Mouse (Mus musculus): ENCODE data around the gene Gm9913. TPM values are rescaled to one million over a fixed set of nuclear protein-coding genes. Genes with fewer than 3 reads are reported as not detected.

Gene Gm9913
- not detected in 2 replicates for polyA plus RNA-seq (2011; ENCODE audit: insufficient read depth, insufficient read length, low replicate concordance, missing spikeins)

- Histone ChIP-seq H3K4me1 (ENCODE audit: control insufficient read depth, insufficient read depth, low read length) (no peaks in the 10 kb centered on the region; the same call in 1 of the 2 replicates), H3K4me3 (replicated peaks; ENCODE audit: control insufficient read depth, low read depth, low read length) (no peak within 1 kb of the TSS), H3K27ac (ENCODE audit: control insufficient read depth, insufficient read depth, low read depth, low read length, poor library complexity) (no peak within 1 kb of the TSS; the same call in 1 of the 2 replicates)
- WGBS = 9% methylated on average over 45 of the region's 45 CpGs
- TF ChIP-seq CTCF (IDR thresholded peaks at IDR 0.05; ENCODE audit: control insufficient read depth, insufficient read depth, low read length) (no peak), POLR2A (IDR thresholded peaks at IDR 0.05; ENCODE audit: borderline replicate concordance, control insufficient read depth, low read depth, low read length) (no peak)
Measured at GRCm38 (mm10) chr2:125505006-125505745, at the start of gene Gm9913. Gene Gm9913, plus strand, starts transcription at chr2:125505089.

GRCm38 (mm10) chr2:125456059-125456789 lies 48.7 kb upstream of the Gm9913 start:
- WGBS = 4% methylated on average over 15 of the region's 15 CpGs
- Histone ChIP-seq H3K27ac (ENCODE audit: control insufficient read depth, insufficient read depth, low read depth, low read length, poor library complexity) (no peak overlapping the region), H3K4me1 (ENCODE audit: control insufficient read depth, insufficient read depth, low read length) (no peaks in the 10 kb centered on the region; the same call in 1 of the 2 replicates), H3K4me3 (replicated peaks; ENCODE audit: control insufficient read depth, low read depth, low read length) (no peak overlapping the region)
- TF ChIP-seq CTCF (IDR thresholded peaks at IDR 0.05; ENCODE audit: control insufficient read depth, insufficient read depth, low read length) (no peak), POLR2A (IDR thresholded peaks at IDR 0.05; ENCODE audit: borderline replicate concordance, control insufficient read depth, low read depth, low read length) (no peak)

GRCm38 (mm10) chr2:125459087-125459486 lies 45.8 kb upstream of the Gm9913 start:
- WGBS = 62% methylated on average over 3 of the region's 3 CpGs
- H3K4me1 ChIP-seq (ENCODE audit: control insufficient read depth, insufficient read depth, low read length) = no peaks in the 10 kb centered on the region; the same call in 1 of the 2 replicates
- no peak overlapping the region for H3K4me3 ChIP-seq (replicated peaks; ENCODE audit: control insufficient read depth, low read depth, low read length)
- TF ChIP-seq POLR2A (IDR thresholded peaks at IDR 0.05; ENCODE audit: borderline replicate concordance, control insufficient read depth, low read depth, low read length) = no peak
- TF ChIP-seq CTCF (IDR thresholded peaks at IDR 0.05; ENCODE audit: control insufficient read depth, insufficient read depth, low read length) = no peak
- H3K27ac ChIP-seq (ENCODE audit: control insufficient read depth, insufficient read depth, low read depth, low read length, poor library complexity) = no peak overlapping the region

- H3K4me1 ChIP-seq (ENCODE audit: control insufficient read depth, insufficient read depth, low read length) = no peaks in the 10 kb centered on the region
- 31% methylated on average over 6 of the region's 6 CpGs for WGBS
- H3K4me3 ChIP-seq (replicated peaks; ENCODE audit: control insufficient read depth, low read depth, low read length) = no peak overlapping the region
- TF ChIP-seq POLR2A (IDR thresholded peaks at IDR 0.05; ENCODE audit: borderline replicate concordance, control insufficient read depth, low read depth, low read length) (no peak), CTCF (IDR thresholded peaks at IDR 0.05; ENCODE audit: control insufficient read depth, insufficient read depth, low read length) (no peak)
- no peak overlapping the region for H3K27ac ChIP-seq (ENCODE audit: control insufficient read depth, insufficient read depth, low read depth, low read length, poor library complexity)
Measured at GRCm38 (mm10) chr2:125464036-125464435, 40.9 kb upstream of the Gm9913 start.

- Histone ChIP-seq H3K4me3 (replicated peaks; ENCODE audit: control insufficient read depth, low read depth, low read length) (no peak overlapping the region), H3K27ac (ENCODE audit: control insufficient read depth, insufficient read depth, low read depth, low read length, poor library complexity) (no peak overlapping the region), H3K4me1 (ENCODE audit: control insufficient read depth, insufficient read depth, low read length) (no peaks in the 10 kb centered on the region)
- no peak for TF ChIP-seq CTCF (IDR thresholded peaks at IDR 0.05; ENCODE audit: control insufficient read depth, insufficient read depth, low read length)
- 32% methylated on average over 8 of the region's 8 CpGs for WGBS
Measured at GRCm38 (mm10) chr2:125470553-125471295, 34.2 kb upstream of the Gm9913 start.

GRCm38 (mm10) chr2:125471721-125472120 lies 33.2 kb upstream of the Gm9913 start:
- no peak for TF ChIP-seq POLR2A (IDR thresholded peaks at IDR 0.05; ENCODE audit: borderline replicate concordance, control insufficient read depth, low read depth, low read length)
- no peak for TF ChIP-seq CTCF (IDR thresholded peaks at IDR 0.05; ENCODE audit: control insufficient read depth, insufficient read depth, low read length)
- 84% methylated on average over 4 of the region's 4 CpGs for WGBS

GRCm38 (mm10) chr2:125473228-125473627 lies 31.7 kb upstream of the Gm9913 start:
- H3K4me1 ChIP-seq (ENCODE audit: control insufficient read depth, insufficient read depth, low read length) = no peaks in the 10 kb centered on the region
- no peak overlapping the region for H3K4me3 ChIP-seq (replicated peaks; ENCODE audit: control insufficient read depth, low read depth, low read length)
- no peak for TF ChIP-seq POLR2A (IDR thresholded peaks at IDR 0.05; ENCODE audit: borderline replicate concordance, control insufficient read depth, low read depth, low read length)
- no peak for TF ChIP-seq CTCF (IDR thresholded peaks at IDR 0.05; ENCODE audit: control insufficient read depth, insufficient read depth, low read length)
- 80% methylated on average over 2 of the region's 2 CpGs for WGBS
- no peak overlapping the region for H3K27ac ChIP-seq (ENCODE audit: control insufficient read depth, insufficient read depth, low read depth, low read length, poor library complexity)

More at GRCm38 (mm10) chr2:125471721-125472120, 33.2 kb upstream of the Gm9913 start:
- Histone ChIP-seq H3K4me3 (replicated peaks; ENCODE audit: control insufficient read depth, low read depth, low read length) (no peak overlapping the region), H3K4me1 (ENCODE audit: control insufficient read depth, insufficient read depth, low read length) (no peaks in the 10 kb centered on the region), H3K27ac (ENCODE audit: control insufficient read depth, insufficient read depth, low read depth, low read length, poor library complexity) (no peak overlapping the region)

GRCm38 (mm10) chr2:125474690-125475089 lies 30.2 kb upstream of the Gm9913 start:
- TF ChIP-seq CTCF (IDR thresholded peaks at IDR 0.05; ENCODE audit: control insufficient read depth, insufficient read depth, low read length) = no peak
- TF ChIP-seq POLR2A (IDR thresholded peaks at IDR 0.05; ENCODE audit: borderline replicate concordance, control insufficient read depth, low read depth, low read length) = no peak
- WGBS = 77% methylated on average over 5 of the region's 5 CpGs
- no peaks in the 10 kb centered on the region for H3K4me1 ChIP-seq (ENCODE audit: control insufficient read depth, insufficient read depth, low read length)
- H3K27ac ChIP-seq (ENCODE audit: control insufficient read depth, insufficient read depth, low read depth, low read length, poor library complexity) = no peak overlapping the region
- no peak overlapping the region for H3K4me3 ChIP-seq (replicated peaks; ENCODE audit: control insufficient read depth, low read depth, low read length)
